Mouse (Mus musculus): Measurements from ENCODE around the gene 4921524J17Rik. TPM values are rescaled to one million over a fixed set of nuclear protein-coding genes. Genes with fewer than 3 reads are reported as not detected.

The 4921524J17Rik gene
- total and polyA plus RNA-seq, 2 experiments from 2014 or later, result 40.1 to 75.7 TPM

DNA sequence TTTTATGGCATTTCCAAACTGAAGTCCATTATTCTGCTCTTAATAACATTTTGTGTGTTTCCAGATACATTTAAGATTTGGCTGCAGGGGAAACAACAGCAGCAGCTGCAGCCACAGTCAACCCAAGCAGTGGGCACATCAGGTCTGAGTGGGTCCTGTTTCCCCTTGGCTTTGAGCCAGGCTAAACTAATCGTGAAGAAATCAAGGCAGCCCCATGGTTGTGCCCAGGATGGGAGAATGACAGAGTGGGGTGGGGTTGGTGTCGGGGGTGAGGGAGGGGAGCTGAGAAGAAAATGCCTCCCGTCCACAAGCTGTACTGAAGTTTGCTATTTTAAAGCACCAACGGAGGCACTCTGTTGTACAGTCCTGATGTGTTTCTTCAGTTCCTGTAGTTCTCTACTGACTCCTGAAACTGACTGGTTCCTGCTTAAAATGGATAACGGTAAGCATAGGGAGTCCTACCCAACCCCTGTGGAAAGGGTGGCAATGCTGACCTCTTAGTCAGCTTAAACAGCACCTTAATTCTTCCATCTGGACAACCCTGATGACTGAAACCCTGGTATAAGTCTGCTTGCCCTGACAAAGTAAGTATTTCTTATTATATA is 59.1 kb downstream of the 4921524J17Rik start:
- H3K36me3 ChIP-seq (ENCODE audit: insufficient read depth), result no peaks in the 10 kb centered on the region
- no peak overlapping the region for H3K4me3 ChIP-seq (ENCODE audit: low read depth, low read length)
- DNase-seq (no peak), ATAC-seq (no peak)
- no peaks in the 10 kb centered on the region for H3K9me3 ChIP-seq (ENCODE audit: low read length)
- H3K4me2 ChIP-seq (ENCODE audit: low read depth), result no peak overlapping the region
- no peak overlapping the region for H3K9ac ChIP-seq
- no peak for TF ChIP-seq CTCF (IDR thresholded peaks at IDR 0.05; ENCODE audit: low read depth)
- no peaks in the 10 kb centered on the region for H3K27me3 ChIP-seq (ENCODE audit: insufficient read depth, low read length)
- H3K4me1 ChIP-seq (ENCODE audit: insufficient read depth), result no peaks in the 10 kb centered on the region
- H3K27ac ChIP-seq (ENCODE audit: low read depth, low read length), result no peak overlapping the region
- 62% methylated on average over 5 of the region's 5 CpGs for WGBS

DNA sequence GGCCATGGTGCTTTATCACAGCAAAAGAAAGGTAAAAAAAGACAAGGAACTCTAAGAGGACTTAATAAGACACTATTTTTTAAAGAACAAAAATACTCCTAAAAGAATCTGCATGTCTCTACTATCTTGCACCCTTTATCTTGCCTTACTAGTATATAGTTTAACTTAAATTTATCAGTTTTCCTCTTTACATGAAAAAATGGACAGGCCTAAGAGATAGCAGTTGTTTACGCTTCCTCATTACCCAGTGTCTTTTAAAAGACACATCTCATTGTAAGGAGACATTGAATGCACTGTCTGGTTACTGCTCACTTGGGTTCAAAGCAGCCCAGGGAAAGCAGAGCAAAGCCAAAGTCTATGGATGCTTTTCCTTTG is 60.2 kb downstream of the 4921524J17Rik start:
- DNase-seq (no peak), ATAC-seq (no peak)
- Histone ChIP-seq H3K9me3 (ENCODE audit: low read length) (no peaks in the 10 kb centered on the region), H3K4me1 (ENCODE audit: insufficient read depth) (no peaks in the 10 kb centered on the region), H3K36me3 (ENCODE audit: insufficient read depth) (no peaks in the 10 kb centered on the region), H3K27ac (ENCODE audit: low read depth, low read length) (no peak overlapping the region), H3K4me3 (ENCODE audit: low read depth, low read length) (no peak overlapping the region), H3K9ac (no peak overlapping the region), H3K4me2 (ENCODE audit: low read depth) (no peak overlapping the region), H3K27me3 (ENCODE audit: insufficient read depth, low read length) (no peaks in the 10 kb centered on the region)
- TF ChIP-seq CTCF (IDR thresholded peaks at IDR 0.05; ENCODE audit: low read depth), result no peak
- 97% methylated on average over 1 of the region's 1 CpGs for WGBS

DNA sequence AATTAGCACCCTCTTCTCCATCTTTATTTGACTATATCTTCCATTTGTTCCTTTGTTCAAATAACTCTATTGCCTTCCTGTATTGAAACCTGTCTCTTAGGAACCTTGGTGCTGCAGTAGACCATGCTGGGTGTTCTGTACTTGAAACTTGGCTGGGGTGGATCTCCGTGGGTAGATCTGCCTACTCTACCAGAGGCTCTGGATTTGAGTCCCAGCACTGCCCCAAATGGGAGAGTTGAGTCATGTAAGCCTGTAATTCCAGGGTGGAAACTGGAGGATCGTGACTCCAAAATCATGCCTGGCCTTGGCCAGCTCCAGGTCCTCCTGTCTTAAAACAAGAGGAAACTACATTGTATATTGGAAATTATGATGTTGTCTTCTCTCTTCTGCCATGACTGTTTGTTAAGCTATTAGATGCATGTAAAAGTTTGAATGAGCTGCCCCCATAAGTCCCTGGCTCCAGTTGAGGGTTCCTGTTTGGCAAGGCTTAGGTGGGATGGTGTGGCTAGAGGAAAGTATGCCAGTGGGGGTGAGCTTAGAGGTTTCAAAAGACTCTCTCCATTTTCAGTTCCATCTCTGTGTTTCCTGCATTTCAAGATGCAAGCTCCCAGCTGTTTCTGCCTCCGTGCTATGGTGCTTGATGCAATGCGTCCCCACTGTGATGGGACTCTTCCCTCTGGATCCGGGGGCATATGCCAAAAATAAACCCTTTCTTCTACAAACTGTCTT is 60.7 kb downstream of the 4921524J17Rik start:
- DNase-seq (no peak), ATAC-seq (no peak)
- H3K9me3 ChIP-seq (ENCODE audit: low read length), result no peaks in the 10 kb centered on the region
- H3K36me3 ChIP-seq (ENCODE audit: insufficient read depth), result no peaks in the 10 kb centered on the region
- 81% methylated on average over 5 of the region's 5 CpGs for WGBS
- no peak overlapping the region for H3K4me2 ChIP-seq (ENCODE audit: low read depth)
- H3K27ac ChIP-seq (ENCODE audit: low read depth, low read length), result no peak overlapping the region
- H3K4me1 ChIP-seq (ENCODE audit: insufficient read depth), result no peaks in the 10 kb centered on the region
- H3K4me3 ChIP-seq (ENCODE audit: low read depth, low read length), result no peak overlapping the region
- TF ChIP-seq CTCF (IDR thresholded peaks at IDR 0.05; ENCODE audit: low read depth), result no peak
- no peaks in the 10 kb centered on the region for H3K27me3 ChIP-seq (ENCODE audit: insufficient read depth, low read length)
- no peak overlapping the region for H3K9ac ChIP-seq

DNA sequence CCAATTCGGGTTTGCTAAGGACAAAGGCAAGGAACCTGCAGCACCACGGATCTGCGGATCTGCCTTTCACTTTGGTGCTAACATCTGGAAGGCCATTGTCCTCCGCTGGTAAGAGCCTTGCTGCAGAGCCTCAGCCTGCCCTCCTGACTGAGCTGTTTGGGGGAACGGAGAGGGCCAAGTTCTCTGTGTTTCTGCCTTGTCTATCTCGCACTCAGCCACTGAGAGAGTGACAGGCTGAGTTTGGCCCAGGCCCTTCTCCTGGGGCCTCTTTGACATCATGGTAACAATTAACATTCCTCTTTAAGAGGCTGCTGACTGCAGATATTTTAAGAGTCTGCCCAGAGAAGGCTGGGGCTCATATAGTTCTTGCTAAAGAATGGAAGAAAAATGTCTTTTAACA is 67.5 kb downstream of the 4921524J17Rik start:
- no peaks in the 10 kb centered on the region for H3K9me3 ChIP-seq (ENCODE audit: low read length)
- WGBS, result 57% methylated on average over 6 of the region's 6 CpGs
- ATAC-seq (no peak), DNase-seq (no peak)
- H3K4me3 ChIP-seq (ENCODE audit: low read depth, low read length), result no peak overlapping the region
- TF ChIP-seq CTCF (IDR thresholded peaks at IDR 0.05; ENCODE audit: low read depth), result no peak
- H3K4me1 ChIP-seq (ENCODE audit: insufficient read depth), result no peaks in the 10 kb centered on the region
- no peak overlapping the region for H3K4me2 ChIP-seq (ENCODE audit: low read depth)
- H3K36me3 ChIP-seq (ENCODE audit: insufficient read depth), result no peaks in the 10 kb centered on the region
- no peak overlapping the region for H3K27ac ChIP-seq (ENCODE audit: low read depth, low read length)
- no peak overlapping the region for H3K9ac ChIP-seq
- H3K27me3 ChIP-seq (ENCODE audit: insufficient read depth, low read length), result no peaks in the 10 kb centered on the region

DNA sequence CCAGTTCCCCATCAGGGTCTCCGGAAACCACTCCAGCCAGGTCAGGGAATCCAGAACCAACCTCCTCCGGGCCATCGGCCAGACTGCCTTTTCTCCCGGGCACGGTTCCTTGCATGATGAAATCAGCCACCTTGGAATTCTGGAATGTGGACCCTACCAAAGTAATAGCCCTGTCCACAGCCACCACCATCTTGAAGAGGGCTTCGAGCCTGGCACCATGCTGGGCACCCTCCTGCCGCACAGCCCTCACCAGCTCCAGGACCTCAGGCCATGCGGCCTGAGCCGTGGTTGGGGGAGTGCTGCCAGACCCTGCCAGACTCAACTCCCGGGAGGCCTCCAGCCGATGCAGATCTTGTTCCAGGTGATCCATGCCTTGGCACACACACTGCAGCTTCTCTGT is 68.0 kb downstream of the 4921524J17Rik start:
- 85% methylated on average over 11 of the region's 11 CpGs for WGBS
- no peaks in the 10 kb centered on the region for H3K9me3 ChIP-seq (ENCODE audit: low read length)

DNA sequence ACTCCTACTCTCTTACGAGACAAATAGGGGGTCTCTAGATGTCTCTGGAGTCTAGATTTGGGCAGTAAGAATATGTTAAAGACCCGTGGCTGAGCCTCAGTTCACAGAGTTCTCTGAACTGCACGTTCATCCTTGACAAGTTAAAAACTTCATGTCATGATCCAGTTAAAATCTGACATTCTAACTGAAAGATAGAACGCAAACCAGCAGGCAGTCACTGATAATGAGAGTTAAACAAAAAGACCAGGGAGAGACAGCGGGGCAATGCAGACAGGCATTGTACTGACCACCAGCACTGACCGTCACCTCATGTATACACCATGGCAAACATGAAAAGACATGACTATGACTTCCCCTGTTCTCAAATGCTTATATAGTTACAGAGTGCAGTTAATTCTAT is 69.2 kb downstream of the 4921524J17Rik start:
- H3K9ac ChIP-seq, result no peak overlapping the region
- ATAC-seq (no peak), DNase-seq (no peak)
- H3K36me3 ChIP-seq (ENCODE audit: insufficient read depth), result no peaks in the 10 kb centered on the region
- no peak overlapping the region for H3K27ac ChIP-seq (ENCODE audit: low read depth, low read length)
- H3K4me1 ChIP-seq (ENCODE audit: insufficient read depth), result no peaks in the 10 kb centered on the region
- no peaks in the 10 kb centered on the region for H3K9me3 ChIP-seq (ENCODE audit: low read length)
- 69% methylated on average over 6 of the region's 6 CpGs for WGBS
- no peak for TF ChIP-seq CTCF (IDR thresholded peaks at IDR 0.05; ENCODE audit: low read depth)
- H3K4me2 ChIP-seq (ENCODE audit: low read depth), result no peak overlapping the region
- no peak overlapping the region for H3K4me3 ChIP-seq (ENCODE audit: low read depth, low read length)
- no peaks in the 10 kb centered on the region for H3K27me3 ChIP-seq (ENCODE audit: insufficient read depth, low read length)

More for the DNA sequence above, 68.0 kb downstream of the 4921524J17Rik start:
- H3K27ac ChIP-seq (ENCODE audit: low read depth, low read length), result no peak overlapping the region
- no peaks in the 10 kb centered on the region for H3K27me3 ChIP-seq (ENCODE audit: insufficient read depth, low read length)
- no peak overlapping the region for H3K4me3 ChIP-seq (ENCODE audit: low read depth, low read length)
- TF ChIP-seq CTCF (IDR thresholded peaks at IDR 0.05; ENCODE audit: low read depth), result no peak
- no peaks in the 10 kb centered on the region for H3K36me3 ChIP-seq (ENCODE audit: insufficient read depth)
- no peak overlapping the region for H3K9ac ChIP-seq
- H3K4me2 ChIP-seq (ENCODE audit: low read depth), result no peak overlapping the region
- H3K4me1 ChIP-seq (ENCODE audit: insufficient read depth), result no peaks in the 10 kb centered on the region
- ATAC-seq, result no peak
- no peak for DNase-seq

DNA sequence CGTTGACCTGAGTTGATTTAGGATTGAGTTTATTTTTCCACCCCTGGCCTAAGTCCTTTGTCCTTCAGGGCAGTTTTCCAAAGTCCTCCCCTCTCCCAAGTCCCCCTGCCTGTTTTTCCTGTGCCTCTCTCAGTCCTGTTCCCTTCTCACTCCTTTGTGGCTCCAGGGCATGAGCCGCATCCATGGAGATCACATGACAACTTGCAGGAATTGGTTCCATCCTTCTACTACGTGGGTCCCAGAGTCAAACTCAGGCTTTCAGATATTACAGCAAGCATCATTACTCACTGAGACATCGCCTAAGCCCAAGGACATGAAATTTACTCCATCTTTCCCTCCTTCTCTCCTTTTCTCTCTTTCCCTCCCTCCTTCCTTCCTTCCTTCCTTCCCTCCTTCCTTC is 70.4 kb downstream of the 4921524J17Rik start:
- Histone ChIP-seq H3K36me3 (ENCODE audit: insufficient read depth) (no peaks in the 10 kb centered on the region), H3K9ac (no peak overlapping the region), H3K4me2 (ENCODE audit: low read depth) (no peak overlapping the region), H3K9me3 (ENCODE audit: low read length) (no peaks in the 10 kb centered on the region), H3K27ac (ENCODE audit: low read depth, low read length) (no peak overlapping the region), H3K4me1 (ENCODE audit: insufficient read depth) (no peaks in the 10 kb centered on the region), H3K4me3 (ENCODE audit: low read depth, low read length) (no peak overlapping the region), H3K27me3 (ENCODE audit: insufficient read depth, low read length) (no peaks in the 10 kb centered on the region)
- no peak for TF ChIP-seq CTCF (IDR thresholded peaks at IDR 0.05; ENCODE audit: low read depth)
- WGBS, result 83% methylated on average over 4 of the region's 4 CpGs
- ATAC-seq (no peak), DNase-seq (no peak)

Other genes starting within 250 kb of the 4921524J17Rik start
- gene Olfr371, start 206.8 kb downstream of the 4921524J17Rik start, total RNA-seq (2014; rRNA removed), result not detected in 2 replicates
- gene Olfr371, start 206.8 kb downstream of the 4921524J17Rik start, polyA plus RNA-seq (2015; fragmentation: Nextera tagmentation; extraction: Ambion mirVana), result not detected in 2 replicates
- 57.1 and 62.1 TPM in 2 replicates for gene Orc6, start 133.2 kb downstream of the 4921524J17Rik start, total RNA-seq (2014; rRNA removed)
- 61.8 and 72.9 TPM in 2 replicates for gene Orc6, start 133.2 kb downstream of the 4921524J17Rik start, polyA plus RNA-seq (2015; fragmentation: Nextera tagmentation; extraction: Ambion mirVana)
- 185 and 199 TPM in 2 replicates for gene Vps35, start 133.0 kb downstream of the 4921524J17Rik start, total RNA-seq (2014; rRNA removed)
- 151 and 169 TPM in 2 replicates for gene Vps35, start 133.0 kb downstream of the 4921524J17Rik start, polyA plus RNA-seq (2015; fragmentation: Nextera tagmentation; extraction: Ambion mirVana)
- gene Mylk3, start 46.5 kb downstream of the 4921524J17Rik start, total RNA-seq (2014; rRNA removed), result 0.15 and 0.67 TPM in 2 replicates
- 0.21 and 0.29 TPM in 2 replicates for gene Mylk3, start 46.5 kb downstream of the 4921524J17Rik start, polyA plus RNA-seq (2015; fragmentation: Nextera tagmentation; extraction: Ambion mirVana)
- 50.2 and 51.5 TPM in 2 replicates for gene Gpt2, start 59.7 kb upstream of the 4921524J17Rik start, total RNA-seq (2014; rRNA removed)
- 18.8 and 24.5 TPM in 2 replicates for gene Gpt2, start 59.7 kb upstream of the 4921524J17Rik start, polyA plus RNA-seq (2015; fragmentation: Nextera tagmentation; extraction: Ambion mirVana)
- 87.3 and 89.7 TPM in 2 replicates for gene Dnaja2, start 122.5 kb upstream of the 4921524J17Rik start, total RNA-seq (2014; rRNA removed)
- 164 and 166 TPM in 2 replicates for gene Dnaja2, start 122.5 kb upstream of the 4921524J17Rik start, polyA plus RNA-seq (2015; fragmentation: Nextera tagmentation; extraction: Ambion mirVana)

Measured in forebrain, postnatal 0 days (tissue).